Mouse (Mus musculus) ES-Bruce4 (cell line): ENCODE data around the gene Cd2. TPM values are rescaled to one million over a fixed set of nuclear protein-coding genes. Genes with fewer than 3 reads are reported as not detected.

ENCODE experiments used
- H3K27ac ChIP-seq: 2 replicates; pipeline ENCODE4 v1.5.1; 2012; ENCODE audit warnings: low read length, inconsistent platforms; ENCODE audit not compliant: insufficient read depth
- H3K27me3 ChIP-seq: 2 replicates; pipeline ENCODE4 v1.6.1; 2012; ENCODE audit warnings: mild to moderate bottlenecking, low read length, inconsistent platforms; ENCODE audit not compliant: control insufficient read depth, poor library complexity, insufficient read depth, severe bottlenecking
- H3K36me3 ChIP-seq: 2 replicates; pipeline ENCODE4 v1.6.1; 2012; ENCODE audit warnings: inconsistent platforms, mild to moderate bottlenecking, low read length, moderate library complexity; ENCODE audit not compliant: control insufficient read depth, poor library complexity, insufficient read depth, severe bottlenecking
- H3K4me1 ChIP-seq: one replicate; pipeline ENCODE4 v1.8.1; 2011; ENCODE audit warnings: low read length; ENCODE audit not compliant: control insufficient read depth, insufficient read depth
- H3K4me3 ChIP-seq: 2 replicates; pipeline ENCODE4 v1.5.1; 2011; ENCODE audit warnings: low read depth, mild to moderate bottlenecking, low read length
- H3K9ac ChIP-seq: 2 replicates; pipeline ENCODE4 v1.6.1; 2012; ENCODE audit warnings: low read depth, mild to moderate bottlenecking, inconsistent platforms; ENCODE audit not compliant: poor library complexity, severe bottlenecking
- H3K9me3 ChIP-seq: replicated peaks from 2 replicates; pipeline ENCODE4 v1.6.1; 2012; ENCODE audit warnings: mild to moderate bottlenecking, low read length, inconsistent platforms; ENCODE audit not compliant: control insufficient read depth, poor library complexity, insufficient read depth, severe bottlenecking
- CTCF ChIP-seq: IDR thresholded peaks from one replicate; pipeline ENCODE4 v1.8.1; 2011; ENCODE audit warnings: low read depth, low read length
- EP300 ChIP-seq: IDR thresholded peaks from 2 replicates; pipeline ENCODE4 v1.6.1; 2011; ENCODE audit warnings: low read depth, low read length; ENCODE audit not compliant: insufficient read depth
- POLR2A ChIP-seq: IDR thresholded peaks from one replicate; pipeline ENCODE4 v1.8.1; 2011; ENCODE audit warnings: low read length; ENCODE audit not compliant: insufficient read depth
- polyA plus RNA-seq: library from polyadenylated mRNA; stranded (reverse); fragments of >200 nt; gene quantifications from 2 replicates; pipeline ENCODE4 v1.2.4, GENCODE M21; 2011; ENCODE audit warnings: low read depth; ENCODE audit not compliant: missing spikeins, insufficient read depth, insufficient read length

Gene Cd2
- polyA plus RNA-seq, 1 experiment = 1.8 TPM

- TF ChIP-seq CTCF (no peak), EP300 (no peak), POLR2A (no peak)
- Histone ChIP-seq H3K36me3 (no peaks in the 10 kb centered on the region), H3K27ac (no peak overlapping the region), H3K27me3 (no peaks in the 10 kb centered on the region), H3K4me3 (no peak overlapping the region), H3K4me1 (no peaks in the 10 kb centered on the region), H3K9ac (no peak overlapping the region), H3K9me3 (no peaks in the 10 kb centered on the region)
Observed at GRCm38 (mm10) chr3:101305046-101305445, 17.3 kb upstream of the Cd2 start.

DNA sequence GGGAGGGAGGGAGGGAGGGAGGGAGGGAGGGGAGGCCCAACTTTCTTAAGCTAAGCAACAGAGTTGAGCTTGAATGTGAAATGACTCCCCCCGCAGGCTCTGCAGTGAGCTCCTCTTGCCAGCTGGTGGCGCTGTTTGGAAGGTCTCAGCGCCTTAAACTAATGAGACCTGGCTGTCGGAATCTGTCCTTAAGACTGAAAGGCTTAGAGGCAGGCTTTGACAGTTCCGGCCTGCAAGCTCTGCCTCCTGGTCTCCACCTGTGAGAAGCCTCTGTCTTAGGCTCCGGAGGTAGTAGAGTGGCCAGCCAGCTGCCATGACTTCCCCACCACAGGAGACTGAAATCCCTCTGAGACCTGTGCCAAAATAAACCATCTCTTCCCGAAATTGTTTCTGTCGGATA, 16.4 kb upstream of the Cd2 start:
- H3K36me3 ChIP-seq = no peaks in the 10 kb centered on the region
- no peaks in the 10 kb centered on the region for H3K27me3 ChIP-seq
- no peak overlapping the region for H3K4me3 ChIP-seq
- H3K9ac ChIP-seq = no peak overlapping the region
- no peaks in the 10 kb centered on the region for H3K9me3 ChIP-seq
- H3K4me1 ChIP-seq = no peaks in the 10 kb centered on the region
- no peak overlapping the region for H3K27ac ChIP-seq
- TF ChIP-seq EP300 = 0 out of 2 replicates have a peak, but pooled peaks have one; percentile 19
- TF ChIP-seq POLR2A = no peak
- peak; percentile 93 for TF ChIP-seq CTCF

DNA sequence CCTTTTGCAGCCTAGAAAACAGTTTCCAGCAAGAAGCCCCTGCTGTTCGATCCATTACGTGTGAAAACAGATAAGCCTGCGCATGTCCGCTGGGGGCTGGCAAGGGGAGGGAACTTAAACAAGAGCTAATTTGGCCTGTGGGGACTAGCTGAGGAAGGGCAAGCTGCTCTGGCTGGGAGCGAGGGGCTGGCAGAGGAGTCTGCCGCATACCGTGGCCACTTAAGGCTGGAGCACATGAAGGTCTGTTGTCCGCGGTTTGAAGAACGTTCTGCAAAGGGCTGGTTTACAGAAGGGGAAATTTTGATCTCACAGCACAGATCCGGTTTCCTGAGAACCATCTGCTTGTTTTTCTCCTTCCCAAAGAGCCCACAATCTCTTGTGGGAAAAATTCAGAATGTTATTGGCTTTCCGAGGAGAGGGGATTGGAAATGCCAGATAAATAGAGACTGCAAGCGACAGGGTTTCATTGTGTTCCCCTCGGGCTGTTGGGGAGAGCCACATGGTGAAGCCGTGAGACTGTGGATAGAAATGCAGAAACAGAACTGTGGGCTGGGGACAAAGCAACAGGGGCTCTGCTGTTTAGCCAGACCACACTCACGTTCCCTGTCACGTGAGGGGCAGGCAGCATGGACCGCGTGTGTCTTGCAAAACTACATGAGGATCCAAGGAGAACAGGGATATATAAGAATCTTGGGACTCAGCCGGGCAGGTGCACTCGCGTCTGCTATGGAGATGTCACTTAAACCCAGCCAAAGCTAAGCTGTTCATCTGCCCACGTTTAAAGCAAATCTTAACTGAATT, 12.7 kb upstream of the Cd2 start:
- TF ChIP-seq EP300 = no peak
- Histone ChIP-seq H3K36me3 (no peaks in the 10 kb centered on the region), H3K27me3 (no peaks in the 10 kb centered on the region), H3K9ac (no peak overlapping the region), H3K4me1 (no peaks in the 10 kb centered on the region), H3K9me3 (no peaks in the 10 kb centered on the region), H3K27ac (no peak overlapping the region), H3K4me3 (no peak overlapping the region)

DNA sequence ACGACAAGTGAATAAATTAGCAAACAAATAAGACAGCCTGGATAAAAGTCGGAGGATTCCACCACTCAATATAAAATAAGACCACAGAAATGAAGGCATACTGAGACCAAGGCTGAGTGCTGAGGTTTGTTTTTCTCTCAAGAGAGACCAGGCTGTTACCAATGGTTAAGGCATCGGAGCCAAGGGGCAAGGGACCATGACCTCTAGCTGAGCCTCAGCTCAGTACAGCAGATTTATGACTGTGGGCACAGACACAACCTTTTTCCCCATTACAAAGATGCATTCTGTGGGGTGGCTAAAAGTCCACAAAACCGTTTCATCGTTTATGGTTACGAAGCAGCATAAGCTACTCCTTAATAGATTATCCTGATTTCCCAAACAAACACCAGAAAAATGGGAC, 11.9 kb upstream of the Cd2 start:
- Histone ChIP-seq H3K4me3 (no peak overlapping the region), H3K27ac (no peak overlapping the region), H3K27me3 (no peaks in the 10 kb centered on the region), H3K4me1 (peaks cover 4% of the 10 kb centered on the region), H3K9ac (no peak overlapping the region), H3K36me3 (no peaks in the 10 kb centered on the region), H3K9me3 (no peaks in the 10 kb centered on the region)
- no peak for TF ChIP-seq CTCF
- TF ChIP-seq EP300 = no peak
- no peak for TF ChIP-seq POLR2A

DNA sequence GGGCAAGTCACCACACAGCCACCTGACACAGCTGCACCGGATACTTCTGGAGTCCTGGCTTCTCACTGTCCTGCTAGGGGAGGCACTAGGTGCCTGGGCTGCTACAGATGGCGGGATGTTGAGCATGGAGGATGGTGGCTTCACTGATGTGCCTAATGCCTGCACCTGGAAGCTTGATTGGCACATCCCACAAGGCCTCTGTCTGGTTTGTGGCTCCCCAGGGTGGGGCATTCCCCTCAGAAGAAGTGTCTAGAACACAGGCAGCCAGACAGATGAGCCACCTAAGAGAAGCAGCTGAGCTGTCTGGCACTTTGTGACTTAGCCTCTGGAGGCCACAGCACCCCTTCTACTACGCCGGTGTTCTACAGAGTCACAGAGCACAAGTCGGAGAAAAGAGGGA, 9.5 kb upstream of the Cd2 start:
- TF ChIP-seq EP300 (no peak), POLR2A (no peak)
- H3K4me1 ChIP-seq = peaks cover 6% of the 10 kb centered on the region

GRCm38 (mm10) chr3:101295931-101296820, 8.4 kb upstream of the Cd2 start:
- H3K4me3 ChIP-seq = no peak overlapping the region
- H3K9ac ChIP-seq = no peak overlapping the region
- H3K4me1 ChIP-seq = peaks cover 6% of the 10 kb centered on the region
- H3K36me3 ChIP-seq = no peaks in the 10 kb centered on the region
- no peak overlapping the region for H3K27ac ChIP-seq
- no peaks in the 10 kb centered on the region for H3K27me3 ChIP-seq
- no peak for TF ChIP-seq EP300
- TF ChIP-seq CTCF = no peak
- no peak for TF ChIP-seq POLR2A
- H3K9me3 ChIP-seq = no peaks in the 10 kb centered on the region

More for the DNA sequence above, 9.5 kb upstream of the Cd2 start:
- Histone ChIP-seq H3K4me3 (no peak overlapping the region), H3K9ac (no peak overlapping the region), H3K9me3 (no peaks in the 10 kb centered on the region), H3K27me3 (no peaks in the 10 kb centered on the region), H3K36me3 (no peaks in the 10 kb centered on the region), H3K27ac (no peak overlapping the region)
